Mouse (Mus musculus): ENCODE data around the gene Gsn.

Gsn gene

GRCm38 (mm10) chr2:35328064-35328792 is 72.0 kb downstream of the Gsn start:
- no peak for DNase-seq

- no peak for DNase-seq
Measured at GRCm38 (mm10) chr2:35329061-35329460, 72.9 kb downstream of the Gsn start.

GRCm38 (mm10) chr2:35331205-35331604 is 75.0 kb downstream of the Gsn start:
- no peak for DNase-seq

- DNase-seq: no peak
Measured at GRCm38 (mm10) chr2:35333670-35334069, 77.5 kb downstream of the Gsn start.

DNA sequence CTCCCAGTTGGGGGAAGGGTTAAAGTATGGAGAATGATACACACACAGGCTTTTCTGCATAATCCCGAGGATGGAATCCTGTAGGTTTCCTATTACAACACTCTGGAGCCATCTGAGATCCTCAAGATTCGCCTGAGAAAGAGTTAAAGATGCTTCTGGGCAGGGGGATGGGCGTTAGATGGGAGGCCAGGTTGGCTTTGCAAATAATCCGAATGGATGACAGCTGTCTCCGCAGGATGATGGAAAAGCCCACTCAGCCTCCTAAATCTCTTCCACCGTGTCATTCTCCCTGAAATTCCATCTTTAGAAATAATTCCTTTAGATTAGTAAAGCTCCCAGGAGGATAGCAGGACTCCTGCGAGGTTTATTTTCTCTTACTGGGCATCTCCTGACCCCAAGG is 79.4 kb downstream of the Gsn start:
- DNase-seq: no peak

DNA sequence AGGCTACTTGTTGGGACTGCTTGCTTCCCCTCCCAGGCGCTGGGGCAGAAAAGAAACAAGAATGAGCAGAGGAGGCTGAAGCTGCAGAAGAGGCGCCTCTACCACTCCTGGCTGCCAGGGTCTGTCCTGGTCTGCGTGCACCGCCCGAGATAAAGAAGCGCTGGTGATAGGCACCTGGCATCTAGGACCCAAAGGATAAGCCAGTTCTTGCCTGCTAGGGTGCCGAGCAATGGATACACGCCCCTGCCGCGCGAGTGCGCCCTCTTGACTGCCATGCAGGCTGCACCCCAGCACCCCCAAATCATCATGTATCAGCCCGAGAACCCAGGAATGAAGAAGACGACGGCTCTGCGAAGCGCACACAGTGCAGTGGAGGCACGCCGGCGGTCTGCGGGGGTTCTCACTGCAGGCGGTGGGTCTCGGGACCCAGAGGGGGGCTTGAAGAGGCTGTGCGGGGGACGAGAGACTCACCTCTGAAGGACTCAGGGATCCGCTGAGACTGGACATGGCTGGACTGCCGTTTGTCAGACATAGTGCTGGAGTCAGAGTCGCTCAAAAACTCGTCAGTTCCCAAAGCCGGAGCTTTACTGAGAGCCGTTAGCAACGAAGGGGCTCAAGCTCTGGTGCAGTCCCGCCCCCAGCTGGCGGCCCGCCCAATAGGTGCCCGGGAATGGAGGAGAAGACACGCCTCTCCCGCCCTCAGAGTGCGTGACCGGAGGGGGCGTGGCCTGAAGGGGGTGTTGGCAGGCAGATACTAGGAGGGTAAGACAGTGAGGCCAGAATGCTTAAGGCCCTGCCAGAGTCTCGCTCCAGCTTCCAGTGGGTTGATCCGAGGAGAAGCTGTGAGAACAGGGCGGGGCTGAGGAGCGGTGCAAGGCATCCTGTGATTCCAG is 80.5 kb downstream of the Gsn start, which contains the start of gene Stom:
TSS of gene Stom (minus strand) at position 589 of the 893 bp plus-strand sequence.
- peak; percentile 100 for DNase-seq

GRCm38 (mm10) chr2:35337419-35337818 is 81.2 kb downstream of the Gsn start:
- peak; percentile 17 to 45 for DNase-seq

- no peak for DNase-seq
Measured at GRCm38 (mm10) chr2:35338036-35338435, 81.9 kb downstream of the Gsn start.

DNA sequence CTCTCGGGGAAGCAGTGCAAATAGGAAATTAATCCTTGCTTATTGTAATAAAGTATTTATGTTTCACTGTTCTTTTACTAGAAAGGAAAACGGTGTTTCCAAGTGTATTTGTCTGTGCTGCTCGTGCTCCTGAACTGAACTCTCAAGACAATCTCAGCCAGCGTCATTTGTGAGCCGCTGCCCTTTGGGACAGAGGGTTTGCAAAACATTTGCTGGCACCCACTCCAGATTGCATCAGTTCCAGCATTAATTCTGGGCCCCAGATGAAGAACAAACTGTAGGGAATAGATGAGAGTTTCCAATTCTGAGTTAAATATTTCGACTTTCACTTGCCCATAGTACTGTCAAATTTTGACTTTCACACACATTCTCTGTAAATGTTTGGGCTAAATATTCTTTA is 82.5 kb downstream of the Gsn start:
- peak; percentile 17 to 48 for DNase-seq

GRCm38 (mm10) chr2:35342605-35343004 is 86.4 kb downstream of the Gsn start:
- no peak for DNase-seq

- no peak for DNase-seq
Measured at GRCm38 (mm10) chr2:35345984-35346383, 89.8 kb downstream of the Gsn start.

GRCm38 (mm10) chr2:35349184-35349583 is 93.0 kb downstream of the Gsn start:
- peak in 1 of 2 experiments; percentile 6 for DNase-seq
